Mouse (Mus musculus) MEL (cell line): ENCODE results near the gene Lrrc8a. TPM values are rescaled to one million over a fixed set of nuclear protein-coding genes. Genes with fewer than 3 reads are reported as not detected.
A peak's percentile ranks its signal among the peaks of the same experiment; 100 is the strongest.

ENCODE experiments used
- DNase-seq: peaks from one replicate; pipeline ENCODE4 v3.0.0; 2011; ENCODE audit warnings: low read depth, low spot score
- H3K27ac ChIP-seq: 2 replicates; pipeline ENCODE4 v1.5.1; 2012; ENCODE audit warnings: low read depth, mild to moderate bottlenecking, control low read depth, low read length, moderate library complexity; ENCODE audit not compliant: control insufficient read depth
- H3K27me3 ChIP-seq, 2 experiments: fragments of 150-350 bp in 1 of 2; sonication (generic) in 1 of 2; 2 replicates each; pipeline ENCODE4 v1.6.1; 2012; ENCODE audit warnings: low read length in 2 of 2, mild to moderate bottlenecking in 2 of 2, improper control_type of control experiment in 1 of 2, moderate library complexity in 1 of 2; ENCODE audit not compliant: insufficient read depth in 2 of 2, control insufficient read depth in 1 of 2
- H3K36me3 ChIP-seq, 2 experiments: 2 replicates each; pipeline ENCODE4 v1.6.1; 2012 to 2014; ENCODE audit warnings: low read length in 2 of 2, improper control_type of control experiment in 1 of 2, inconsistent platforms in 1 of 2, mild to moderate bottlenecking in 1 of 2; ENCODE audit not compliant: insufficient read depth in 2 of 2, control insufficient read depth in 1 of 2
- H3K4me1 ChIP-seq, 2 experiments: fragments of 150-350 bp in 1 of 2; sonication (generic) in 1 of 2; 2 replicates each; pipeline ENCODE4 v1.6.1; 2012; ENCODE audit warnings: low read length in 2 of 2, improper control_type of control experiment in 1 of 2, mild to moderate bottlenecking in 1 of 2; ENCODE audit not compliant: insufficient read depth in 2 of 2, control insufficient read depth in 1 of 2
- H3K4me3 ChIP-seq, 2 experiments: fragments of 150-350 bp in 1 of 2; sonication (generic) in 1 of 2; 2 replicates each; pipeline ENCODE4 v1.5.1; 2012; ENCODE audit warnings: low read depth in 2 of 2, low read length in 2 of 2, mild to moderate bottlenecking in 2 of 2, moderate library complexity in 2 of 2, control low read depth in 1 of 2, improper control_type of control experiment in 1 of 2; ENCODE audit not compliant: control insufficient read depth in 1 of 2, insufficient read depth in 1 of 2
- H3K79me2 ChIP-seq: 2 replicates; pipeline ENCODE4 v1.6.1; 2012; ENCODE audit warnings: mild to moderate bottlenecking, low read length, moderate library complexity; ENCODE audit not compliant: control insufficient read depth, poor library complexity, insufficient read depth
- H3K9ac ChIP-seq: 2 replicates; pipeline ENCODE4 v1.6.1; 2012; ENCODE audit warnings: low read depth, mild to moderate bottlenecking, control low read depth, low read length, moderate library complexity; ENCODE audit not compliant: control insufficient read depth, poor library complexity, severe bottlenecking
- H3K9me3 ChIP-seq: fragments of 150-350 bp; sonication (generic); replicated peaks from 2 replicates; pipeline ENCODE4 v1.6.1; 2012; ENCODE audit warnings: mild to moderate bottlenecking, low read length, improper control_type of control experiment, moderate library complexity; ENCODE audit not compliant: insufficient read depth
- CHD1 ChIP-seq: IDR thresholded peaks from 2 replicates; pipeline ENCODE4 v1.6.1; 2012; ENCODE audit warnings: low read depth, mild to moderate bottlenecking, inconsistent platforms, low read length, improper control_type of control experiment
- CHD2 ChIP-seq: IDR thresholded peaks from 2 replicates; pipeline ENCODE4 v1.6.1; 2011; ENCODE audit warnings: low read length, improper control_type of control experiment
- CTCF ChIP-seq, 3 experiments: IDR thresholded peaks in 2 of 3; conservative IDR thresholded peaks in 1 of 3; 2 replicates each; pipeline ENCODE4 v1.5.1; 2011 to 2012; ENCODE audit warnings: low read length in 3 of 3, low read depth in 2 of 3, mild to moderate bottlenecking in 2 of 3, improper control_type of control experiment in 1 of 3, inconsistent platforms in 1 of 3, mixed read lengths in 1 of 3, moderate library complexity in 1 of 3; ENCODE audit not compliant: control insufficient read depth in 1 of 3, insufficient read depth in 1 of 3, poor library complexity in 1 of 3, severe bottlenecking in 1 of 3
- E2F4 ChIP-seq: IDR thresholded peaks from 2 replicates; pipeline ENCODE4 v1.6.1; 2011; ENCODE audit warnings: low read depth, low read length, improper control_type of control experiment, borderline replicate concordance
- ELF1 ChIP-seq: IDR thresholded peaks from 2 replicates; pipeline ENCODE4 v1.6.1; 2014; ENCODE audit warnings: low read depth, mild to moderate bottlenecking, inconsistent platforms, low read length, improper control_type of control experiment, moderate library complexity
- EP300 ChIP-seq, 2 experiments: IDR thresholded peaks; 2 replicates each; pipeline ENCODE4 v1.6.1; 2011; ENCODE audit warnings: improper control_type of control experiment in 2 of 2, low read length in 2 of 2, low read depth in 1 of 2, mild to moderate bottlenecking in 1 of 2
- ETS1 ChIP-seq: IDR thresholded peaks from 2 replicates; pipeline ENCODE4 v1.6.1; 2012; ENCODE audit warnings: low read depth, mild to moderate bottlenecking, inconsistent platforms, low read length, improper control_type of control experiment, moderate library complexity
- GABPA ChIP-seq: IDR thresholded peaks from 2 replicates; pipeline ENCODE4 v1.6.1; 2012; ENCODE audit warnings: low read depth, mild to moderate bottlenecking, inconsistent platforms, low read length, improper control_type of control experiment, moderate library complexity
- GATA1 ChIP-seq: IDR thresholded peaks from 2 replicates; pipeline ENCODE4 v1.6.1; 2011; ENCODE audit warnings: low read depth, low read length, improper control_type of control experiment
- HCFC1 ChIP-seq: IDR thresholded peaks from 2 replicates; pipeline ENCODE4 v1.6.1; 2012; ENCODE audit warnings: low read depth, mild to moderate bottlenecking, inconsistent platforms, low read length, improper control_type of control experiment, moderate library complexity
- JUND ChIP-seq: IDR thresholded peaks from 2 replicates; pipeline ENCODE4 v1.6.1; 2011; ENCODE audit warnings: low read depth, mild to moderate bottlenecking, improper control_type of control experiment, low read length
- KAT2A ChIP-seq: conservative IDR thresholded peaks from 2 replicates; pipeline ENCODE4 v1.6.1; 2012; ENCODE audit warnings: low read depth, low read length, improper control_type of control experiment, inconsistent platforms
- MAX ChIP-seq: IDR thresholded peaks from 2 replicates; pipeline ENCODE4 v1.6.1; 2011; ENCODE audit warnings: low read length, improper control_type of control experiment
- MAZ ChIP-seq: IDR thresholded peaks from 2 replicates; pipeline ENCODE4 v1.6.1; 2012; ENCODE audit warnings: low read depth, mild to moderate bottlenecking, inconsistent platforms, low read length, improper control_type of control experiment
- MEF2A ChIP-seq: IDR thresholded peaks from 2 replicates; pipeline ENCODE4 v1.6.1; 2014; ENCODE audit warnings: low read depth, mild to moderate bottlenecking, inconsistent platforms, low read length, improper control_type of control experiment; ENCODE audit not compliant: poor library complexity, insufficient replicate concordance, severe bottlenecking; ENCODE audit errors: extremely low read depth
- MXI1 ChIP-seq: IDR thresholded peaks from 2 replicates; pipeline ENCODE4 v1.6.1; 2011; ENCODE audit warnings: mild to moderate bottlenecking, low read depth, low read length, improper control_type of control experiment
- MYB ChIP-seq: IDR thresholded peaks from 2 replicates; pipeline ENCODE4 v1.6.1; 2011; ENCODE audit warnings: mild to moderate bottlenecking, low read depth, low read length, improper control_type of control experiment
- NELFE ChIP-seq: IDR thresholded peaks from 2 replicates; pipeline ENCODE4 v1.6.1; 2011; ENCODE audit warnings: low read depth, low read length, improper control_type of control experiment
- NRF1 ChIP-seq: IDR thresholded peaks from 2 replicates; pipeline ENCODE4 v1.6.1; 2014; ENCODE audit warnings: low read depth, mild to moderate bottlenecking, inconsistent platforms, low read length, improper control_type of control experiment, moderate library complexity; ENCODE audit not compliant: poor library complexity, insufficient read depth, severe bottlenecking
- POLR2A ChIP-seq, 2 experiments: IDR thresholded peaks; 2 replicates each; pipeline ENCODE4 v1.6.1; 2011 to 2012; ENCODE audit warnings: low read length in 2 of 2, mild to moderate bottlenecking in 2 of 2, control low read depth in 1 of 2, improper control_type of control experiment in 1 of 2, low read depth in 1 of 2, moderate library complexity in 1 of 2; ENCODE audit not compliant: control insufficient read depth in 1 of 2, insufficient read depth in 1 of 2, poor library complexity in 1 of 2
- POLR2AphosphoS2 ChIP-seq: IDR thresholded peaks from 2 replicates; pipeline ENCODE4 v1.6.1; 2011; ENCODE audit warnings: low read length, improper control_type of control experiment
- POLR2AphosphoS5 ChIP-seq: IDR thresholded peaks from 2 replicates; pipeline ENCODE4 v1.6.1; 2012; ENCODE audit warnings: low read depth, borderline replicate concordance, mild to moderate bottlenecking, inconsistent platforms, low read length, moderate library complexity, mixed read lengths
- RAD21 ChIP-seq: IDR thresholded peaks from 2 replicates; pipeline ENCODE4 v1.6.1; 2011; ENCODE audit warnings: mild to moderate bottlenecking, low read depth, low read length, improper control_type of control experiment
- RCOR1 ChIP-seq: IDR thresholded peaks from 2 replicates; pipeline ENCODE4 v1.6.1; 2012; ENCODE audit warnings: low read depth, mild to moderate bottlenecking, inconsistent platforms, low read length, improper control_type of control experiment
- SMC3 ChIP-seq: IDR thresholded peaks from 2 replicates; pipeline ENCODE4 v1.6.1; 2011; ENCODE audit warnings: low read depth, low read length, improper control_type of control experiment
- TAL1 ChIP-seq: IDR thresholded peaks from 2 replicates; pipeline ENCODE4 v1.6.1; 2012; ENCODE audit warnings: mild to moderate bottlenecking, inconsistent platforms, low read length, moderate library complexity, mixed read lengths
- TBP ChIP-seq: IDR thresholded peaks from 2 replicates; pipeline ENCODE4 v1.8.0; 2011; ENCODE audit warnings: low read depth, low read length, improper control_type of control experiment
- TCF12 ChIP-seq: IDR thresholded peaks from 2 replicates; pipeline ENCODE4 v1.6.1; 2014; ENCODE audit warnings: low read depth, mild to moderate bottlenecking, inconsistent platforms, low read length, improper control_type of control experiment, moderate library complexity
- UBTF ChIP-seq: IDR thresholded peaks from 2 replicates; pipeline ENCODE4 v1.6.1; 2012; ENCODE audit warnings: low read depth, mild to moderate bottlenecking, inconsistent platforms, low read length, improper control_type of control experiment, moderate library complexity, borderline replicate concordance; ENCODE audit not compliant: insufficient read depth
- USF1 ChIP-seq: IDR thresholded peaks from 2 replicates; pipeline ENCODE4 v1.6.1; 2014; ENCODE audit warnings: low read depth, mild to moderate bottlenecking, inconsistent platforms, low read length, improper control_type of control experiment, moderate library complexity
- USF2 ChIP-seq, 2 experiments: IDR thresholded peaks; 2 replicates each; pipeline ENCODE4 v1.6.1; 2011 to 2012; ENCODE audit warnings: improper control_type of control experiment in 2 of 2, low read length in 2 of 2, borderline replicate concordance in 1 of 2, inconsistent platforms in 1 of 2, low read depth in 1 of 2, mild to moderate bottlenecking in 1 of 2; ENCODE audit not compliant: insufficient read depth in 1 of 2
- ZC3H11A ChIP-seq: IDR thresholded peaks from 2 replicates; pipeline ENCODE4 v1.6.1; 2012; ENCODE audit warnings: low read depth, mild to moderate bottlenecking, inconsistent platforms, low read length, improper control_type of control experiment
- ZKSCAN1 ChIP-seq: IDR thresholded peaks from 2 replicates; pipeline ENCODE4 v1.6.1; 2012; ENCODE audit warnings: low read depth, mild to moderate bottlenecking, inconsistent platforms, low read length, improper control_type of control experiment, moderate library complexity
- ZMIZ1 ChIP-seq: IDR thresholded peaks from 2 replicates; pipeline ENCODE4 v1.6.1; 2012; ENCODE audit warnings: low read depth, mild to moderate bottlenecking, inconsistent platforms, low read length, improper control_type of control experiment, moderate library complexity
- ZNF384 ChIP-seq: IDR thresholded peaks from 2 replicates; pipeline ENCODE4 v1.6.1; 2012; ENCODE audit warnings: low read depth, mild to moderate bottlenecking, inconsistent platforms, low read length, improper control_type of control experiment
- polyA plus RNA-seq, 2 experiments: library from polyadenylated mRNA; stranded (reverse) in 1 of 2; unstranded in 1 of 2; fragments of >175 nt in 1 of 2; fragments of >200 nt in 1 of 2; gene quantifications; 2 replicates each; pipeline versions ENCODE4 v1.2.1 to v1.2.4; 2012; ENCODE audit warnings: low replicate concordance in 2 of 2, low read depth in 1 of 2; ENCODE audit not compliant: insufficient read length in 2 of 2, insufficient read depth in 1 of 2, missing spikeins in 1 of 2
- total RNA-seq: library from RNA; depleted of rRNA; stranded (reverse); fragments of 300-350 nt; gene quantifications from 2 replicates; pipeline ENCODE4 v1.2.3, GENCODE M21; 2012; rRNA removed

Gene Lrrc8a
- total RNA-seq (7.2 and 8.3 TPM in 2 replicates), polyA plus RNA-seq (1 to 10 TPM in 1 of 2 experiments, not detected in 1; 6.9 TPM)

DNA sequence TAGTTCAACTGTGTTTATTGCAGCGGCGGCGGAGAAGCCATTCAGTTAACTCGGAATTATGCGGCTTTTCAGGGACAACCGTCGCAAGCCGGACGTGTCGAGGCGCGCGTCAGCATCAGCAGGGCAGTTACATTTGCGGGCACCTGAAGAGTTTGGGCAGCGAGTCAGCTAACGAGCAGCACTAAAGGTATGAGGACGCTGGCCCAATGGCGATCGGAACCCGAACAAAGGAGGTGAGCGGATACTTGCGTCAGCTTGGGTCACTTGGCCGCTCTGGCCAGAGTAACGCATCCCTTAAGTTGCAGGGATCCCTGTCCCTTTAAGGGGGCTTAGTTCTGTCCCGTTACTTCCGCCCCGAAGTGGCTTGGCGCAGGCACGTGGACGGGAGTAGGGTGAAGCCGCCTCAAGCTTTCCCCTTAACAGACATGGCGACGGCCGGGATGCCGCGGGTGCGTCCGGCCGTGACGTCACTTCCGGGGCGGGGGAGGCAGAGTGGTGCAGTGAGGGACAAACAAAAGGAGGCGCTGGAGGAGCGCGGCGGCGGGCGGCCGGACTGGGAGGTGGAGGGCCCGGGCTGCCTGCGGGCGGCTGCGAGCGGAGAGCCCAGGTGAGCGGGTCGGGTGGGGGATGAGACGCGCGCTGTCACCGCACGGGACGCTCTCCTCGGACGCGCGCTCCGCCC is at the start of gene Lrrc8a:
TSS of gene Lrrc8a (plus strand) at position 517 of the 682 bp plus-strand sequence.
- no peaks in the 10 kb centered on the region for H3K9me3 ChIP-seq
- DNase-seq, result peak; percentile 99
- H3K9ac ChIP-seq, result peak within 1 kb of the TSS; percentile 93
- peak within 1 kb of the TSS; percentile 69 for H3K27ac ChIP-seq
- H3K4me3 ChIP-seq, result peak within 1 kb of the TSS; percentile 83 to 97
- H3K27me3 ChIP-seq, result no peaks in the 10 kb centered on the region
- H3K79me2 ChIP-seq, result peaks cover 17% of the 10 kb centered on the region
- H3K4me1 ChIP-seq, result peaks cover 9 to 20% of the 10 kb centered on the region in 2 experiments
- H3K36me3 ChIP-seq, result peaks cover 2 to 11% of the 10 kb centered on the region in 2 experiments; a peak in 3 of 4 replicates
- TF ChIP-seq TCF12 (peak; percentile 71; the same call in 1 of the 2 replicates), SMC3 (no peak), ZC3H11A (no peak), GATA1 (no peak), MYB (0 out of 2 replicates have a peak, but pooled peaks have one; percentile 44), TAL1 (no peak), ZNF384 (no peak), KAT2A (peak; percentile 87), HCFC1 (peak; percentile 96), JUND (no peak), MAZ (peak; percentile 88), POLR2A (IDR thresholded peaks at IDR 0.05; ENCODE audit: control insufficient read depth in 1 of 2, insufficient read depth in 1 of 2, low read depth in 1 of 2, low read length in 2 of 2, poor library complexity in 1 of 2) (peak; percentile 80), ZMIZ1 (no peak; the same call in none of the 2 replicates), MEF2A (no peak), USF2 (IDR thresholded peaks at IDR 0.05; ENCODE audit: borderline replicate concordance in 1 of 2, insufficient read depth in 1 of 2, low read depth in 1 of 2, low read length in 2 of 2) (peak in 1 of 2 experiments; percentile 71; a peak in 2 of 4 replicates), RCOR1 (no peak), EP300 (IDR thresholded peaks at IDR 0.05; ENCODE audit: low read depth in 1 of 2, low read length in 2 of 2) (no peak; a peak in 1 of 4 replicates), POLR2AphosphoS2 (peak; percentile 68; the same call in 1 of the 2 replicates), ETS1 (peak; percentile 61; the same call in 1 of the 2 replicates), CTCF (IDR thresholded peaks at IDR 0.05 in 2 of 3, conservative IDR thresholded peaks at IDR 0.05 in 1 of 3; ENCODE audit: control insufficient read depth in 1 of 3, insufficient read depth in 1 of 3, low read depth in 2 of 3, low read length in 3 of 3, poor library complexity in 1 of 3, severe bottlenecking in 1 of 3) (peak in 2 of 3 experiments; percentile 16 to 39; a peak in 4 of 6 replicates), NELFE (peak; percentile 81), NRF1 (peak; percentile 62), GABPA (0 out of 2 replicates have a peak, but pooled peaks have one; percentile 45), MAX (peak; percentile 97), CHD2 (no peak), USF1 (peak; percentile 97), TBP (peak; percentile 51; the same call in 1 of the 2 replicates), ZKSCAN1 (no peak), CHD1 (no peak), E2F4 (no peak), UBTF (no peak), ELF1 (peak; percentile 98), RAD21 (no peak), MXI1 (peak; percentile 95), POLR2AphosphoS5 (no peak)
